Mouse (Mus musculus) intestine, postnatal 0 days (tissue): Measurements from ENCODE around the gene B4galt5. TPM values are rescaled to one million over a fixed set of nuclear protein-coding genes. Genes with fewer than 3 reads are reported as not detected.

Experiments
- ATAC-seq: fragments of 200-750 bp; cut with Nextera tagmentation; 2 replicates; pipeline ENCODE4 v1.8.0; 2017; ENCODE audit warnings: mild to moderate bottlenecking, moderate TSS enrichment, moderate library complexity
- H3K27ac ChIP-seq: fragments of 300-500 bp; sonication (generic); 2 replicates; pipeline ENCODE4 v1.5.1; 2014; ENCODE audit warnings: mild to moderate bottlenecking, low read depth, low read length, moderate library complexity
- H3K27me3 ChIP-seq: fragments of 300-500 bp; sonication (generic); replicated peaks from 2 replicates; pipeline ENCODE4 v1.6.1; 2014; ENCODE audit warnings: low read length, mixed read lengths; ENCODE audit not compliant: control insufficient read depth, insufficient read depth
- H3K36me3 ChIP-seq: fragments of 300-500 bp; sonication (generic); 2 replicates; pipeline ENCODE4 v1.6.1; 2014; ENCODE audit warnings: mild to moderate bottlenecking, moderate library complexity; ENCODE audit not compliant: control insufficient read depth, insufficient read depth
- H3K4me1 ChIP-seq: fragments of 300-500 bp; sonication (generic); replicated peaks from 2 replicates; pipeline ENCODE4 v1.6.1; 2014; ENCODE audit warnings: antibody characterized with exemption, low read length, mixed read lengths; ENCODE audit not compliant: control insufficient read depth, insufficient read depth
- H3K4me2 ChIP-seq: fragments of 300-500 bp; sonication (generic); replicated peaks from 2 replicates; pipeline ENCODE4 v1.6.1; 2014; ENCODE audit warnings: low read depth, mild to moderate bottlenecking, moderate library complexity
- H3K4me3 ChIP-seq: fragments of 300-500 bp; sonication (generic); 2 replicates; pipeline ENCODE4 v1.5.1; 2014; ENCODE audit warnings: low read depth, low read length
- H3K9ac ChIP-seq: fragments of 300-500 bp; sonication (generic); 2 replicates; pipeline ENCODE4 v1.6.1; 2014; ENCODE audit warnings: mild to moderate bottlenecking, low read depth, low read length
- H3K9me3 ChIP-seq: fragments of 300-500 bp; sonication (generic); 2 replicates; pipeline ENCODE4 v1.6.1; 2016; ENCODE audit warnings: mixed run types; ENCODE audit not compliant: control insufficient read depth
- CTCF ChIP-seq: sonication (generic); IDR thresholded peaks from 2 replicates; pipeline ENCODE4 v1.5.1; 2016; ENCODE audit warnings: low read depth, mild to moderate bottlenecking, control low read depth, antibody characterized with exemption, moderate library complexity
- WGBS: fragments of 180-500 bp; shearing (Covaris S2); extraction: QIAGEN DNeasy Blood & Tissue Kit; methylation state at CpG from one replicate; pipeline ENCODE4 v1.1.7; 2014; 5-methylcytosine and 5-hydroxymethylcytosine counted together
- polyA plus RNA-seq: library from polyadenylated mRNA; unstranded; fragments of >200 nt; fragmentation: Nextera tagmentation; extraction: Ambion mirVana; gene quantifications from 2 replicates; pipeline ENCODE4 v1.2.1, GENCODE M21; 2015

The B4galt5 gene
- polyA plus RNA-seq, 1 experiment from 2014 or later, result 26.6 TPM

DNA sequence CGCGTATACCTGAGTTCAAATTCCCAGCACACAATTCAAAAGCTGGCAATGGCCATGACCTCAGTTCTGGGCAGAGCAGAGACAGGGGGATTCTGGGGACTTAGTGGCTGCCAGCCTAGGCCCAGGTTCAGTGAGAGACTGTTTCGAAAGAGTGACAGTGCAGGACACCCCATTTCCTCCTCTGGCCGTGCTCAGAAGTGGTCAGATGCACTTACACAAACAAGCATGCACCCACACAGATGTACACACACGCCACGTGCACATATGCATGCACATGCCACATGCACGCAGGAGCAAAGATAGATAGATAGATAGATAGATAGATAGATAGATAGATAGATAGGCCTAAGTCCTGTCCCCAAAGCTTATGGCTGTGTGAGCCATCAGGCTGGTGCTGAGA lies 33.4 kb upstream of the B4galt5 start:
- no peak overlapping the region for H3K4me3 ChIP-seq
- H3K27ac ChIP-seq, result no peak overlapping the region
- H3K4me2 ChIP-seq, result no peak overlapping the region
- H3K36me3 ChIP-seq, result no peaks in the 10 kb centered on the region
- 86% methylated on average over 7 of the region's 7 CpGs for WGBS
- TF ChIP-seq CTCF, result no peak
- no peak for ATAC-seq
- peaks cover 12% of the 10 kb centered on the region; the same call in 1 of the 2 replicates for H3K4me1 ChIP-seq
- no peaks in the 10 kb centered on the region for H3K27me3 ChIP-seq
- H3K9ac ChIP-seq, result no peak overlapping the region
- no peaks in the 10 kb centered on the region for H3K9me3 ChIP-seq

DNA sequence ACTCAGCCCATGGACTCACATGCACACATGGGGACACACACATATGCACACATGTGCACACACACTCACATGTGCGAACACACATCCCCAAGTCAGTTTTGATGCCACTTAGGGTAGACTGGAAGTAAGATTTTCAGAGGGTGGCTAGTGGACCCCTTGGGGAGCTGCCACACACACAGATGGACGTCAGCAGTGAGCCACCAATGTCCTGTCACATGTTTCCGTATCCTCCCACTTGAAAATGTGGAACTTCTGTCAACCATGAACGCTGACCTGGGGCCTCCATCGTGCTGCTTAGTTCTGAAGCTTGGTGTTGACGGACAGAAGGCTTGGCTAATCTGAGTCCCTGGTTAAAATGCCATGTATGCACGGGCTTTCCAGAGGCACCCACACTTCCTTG lies 32.6 kb upstream of the B4galt5 start:
- Histone ChIP-seq H3K9me3 (no peaks in the 10 kb centered on the region), H3K4me3 (no peak overlapping the region), H3K4me1 (peaks cover 12% of the 10 kb centered on the region; the same call in 1 of the 2 replicates), H3K9ac (no peak overlapping the region), H3K27me3 (no peaks in the 10 kb centered on the region), H3K4me2 (no peak overlapping the region), H3K36me3 (no peaks in the 10 kb centered on the region), H3K27ac (no peak overlapping the region)
- 86% methylated on average over 7 of the region's 7 CpGs for WGBS
- no peak for ATAC-seq
- TF ChIP-seq CTCF, result no peak

DNA sequence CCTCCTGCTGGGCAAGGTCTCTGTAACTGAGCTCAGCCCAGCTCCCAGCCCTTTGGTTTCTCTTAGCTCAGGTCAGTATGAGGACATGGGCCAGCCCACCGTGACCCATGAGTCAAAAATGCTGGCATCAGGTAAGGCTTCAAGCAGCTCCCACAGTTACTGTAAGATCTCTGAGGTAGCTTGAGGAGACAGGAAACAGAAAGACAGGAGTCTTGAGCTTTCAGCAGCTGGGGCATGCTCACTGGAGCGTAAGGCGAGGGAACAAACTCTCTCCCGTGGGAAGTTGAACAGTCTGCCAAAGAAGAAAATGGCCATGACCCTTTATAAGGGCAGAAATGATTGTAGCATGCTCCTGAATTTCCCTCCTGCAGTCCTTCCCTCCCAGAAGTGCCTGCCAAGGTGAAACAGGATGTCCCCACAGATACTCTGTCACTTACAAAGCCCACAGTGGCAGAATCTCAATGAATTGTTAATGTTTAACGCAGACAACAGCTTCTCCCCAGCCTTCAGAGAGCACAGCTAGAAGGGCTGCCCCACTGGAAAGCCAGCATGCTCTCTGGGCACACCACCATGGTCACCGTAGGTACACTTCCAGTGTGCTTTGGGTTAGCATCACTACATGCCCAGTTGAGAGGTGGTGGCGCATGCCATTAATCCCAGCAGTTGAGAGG lies 31.8 kb upstream of the B4galt5 start:
- H3K27ac ChIP-seq, result peak overlapping the region; percentile 62; the same call in 1 of the 2 replicates
- WGBS, result 35% methylated on average over 7 of the region's 7 CpGs

DNA sequence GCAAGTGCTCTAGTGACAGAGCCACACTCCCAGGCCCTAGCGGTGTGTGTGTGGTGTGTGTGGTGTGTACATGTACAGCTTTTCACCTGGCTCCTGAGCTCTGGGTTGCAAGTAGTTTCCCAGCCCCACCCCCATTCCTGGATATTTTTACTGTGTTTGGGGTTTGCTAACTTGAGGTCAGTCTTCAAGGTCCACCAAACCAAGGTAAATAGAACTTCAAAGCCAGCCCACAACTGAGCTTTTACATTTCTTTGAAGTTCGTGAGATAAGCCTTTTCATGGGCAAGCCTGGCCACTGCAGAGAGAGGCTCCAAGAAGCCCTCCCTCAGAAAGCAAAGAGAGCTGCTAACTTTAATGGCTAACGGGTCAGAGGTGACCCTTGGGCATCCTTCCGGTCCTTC lies 30.0 kb upstream of the B4galt5 start:
- no peak for ATAC-seq
- H3K27ac ChIP-seq, result no peak overlapping the region
- H3K36me3 ChIP-seq, result no peaks in the 10 kb centered on the region
- no peak overlapping the region for H3K4me3 ChIP-seq
- peaks cover 7% of the 10 kb centered on the region; the same call in 1 of the 2 replicates for H3K4me1 ChIP-seq
- no peaks in the 10 kb centered on the region for H3K9me3 ChIP-seq
- no peak for TF ChIP-seq CTCF
- no peaks in the 10 kb centered on the region for H3K27me3 ChIP-seq
- no peak overlapping the region for H3K9ac ChIP-seq
- H3K4me2 ChIP-seq, result no peak overlapping the region
- WGBS, result 54% methylated on average over 4 of the region's 4 CpGs

More for the DNA sequence above, 31.8 kb upstream of the B4galt5 start:
- Histone ChIP-seq H3K4me1 (peaks cover 12% of the 10 kb centered on the region; the same call in 1 of the 2 replicates), H3K4me2 (0 out of 2 replicates have a peak overlapping the region, but pooled peaks have one; percentile 21), H3K27me3 (no peaks in the 10 kb centered on the region), H3K4me3 (no peak overlapping the region), H3K9me3 (no peaks in the 10 kb centered on the region), H3K36me3 (no peaks in the 10 kb centered on the region), H3K9ac (no peak overlapping the region)
- ATAC-seq, result no peak
- TF ChIP-seq CTCF, result no peak

DNA sequence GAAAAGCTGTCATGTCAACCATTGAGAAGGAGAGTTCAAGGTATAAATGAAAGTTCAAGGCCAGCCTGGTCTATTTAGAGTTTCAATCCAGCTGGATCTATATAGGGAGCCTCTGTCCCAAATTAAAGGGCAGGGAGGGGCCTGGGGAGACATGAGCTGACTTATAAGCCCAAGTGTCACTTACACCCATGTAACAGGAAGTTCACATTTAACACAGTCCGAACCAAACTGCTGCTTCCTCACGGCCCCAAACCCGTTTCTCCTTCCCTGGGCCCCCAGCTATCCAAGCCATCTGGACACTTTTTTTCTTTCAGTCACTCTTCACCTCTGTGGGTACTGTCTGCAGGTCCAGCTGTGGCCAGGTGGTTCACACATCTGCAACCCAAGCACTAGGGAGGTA lies 28.7 kb upstream of the B4galt5 start:
- no peak for ATAC-seq
- Histone ChIP-seq H3K4me1 (peaks cover 6% of the 10 kb centered on the region; the same call in 1 of the 2 replicates), H3K9me3 (no peaks in the 10 kb centered on the region), H3K27ac (no peak overlapping the region), H3K9ac (no peak overlapping the region), H3K36me3 (no peaks in the 10 kb centered on the region), H3K4me2 (no peak overlapping the region), H3K4me3 (no peak overlapping the region), H3K27me3 (no peaks in the 10 kb centered on the region)
- 41% methylated on average over 3 of the region's 3 CpGs for WGBS
- TF ChIP-seq CTCF, result no peak

DNA sequence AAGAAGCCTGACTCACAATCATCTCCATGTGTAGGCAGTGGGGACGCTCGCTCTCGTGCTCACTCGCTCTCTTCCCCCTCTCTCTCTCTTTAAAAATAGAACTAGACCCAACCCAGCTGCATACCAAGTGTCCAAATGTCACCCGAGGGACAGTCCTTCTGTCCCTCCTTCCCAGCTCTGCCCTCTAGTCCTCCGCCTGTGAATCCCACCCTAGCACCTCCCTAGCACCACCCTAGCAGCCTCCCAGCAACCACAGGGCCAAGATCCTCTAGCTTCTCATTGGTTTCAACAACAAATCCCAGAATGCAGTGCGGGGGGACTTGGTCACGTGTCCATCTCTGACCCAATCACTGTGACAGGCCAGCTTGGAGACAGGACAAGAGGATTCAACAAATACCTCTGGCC lies 27.2 kb upstream of the B4galt5 start:
- WGBS, result 76% methylated on average over 8 of the region's 8 CpGs

More for the DNA sequence above, 27.2 kb upstream of the B4galt5 start:
- H3K4me2 ChIP-seq, result no peak overlapping the region
- no peaks in the 10 kb centered on the region for H3K36me3 ChIP-seq
- H3K27me3 ChIP-seq, result no peaks in the 10 kb centered on the region
- ATAC-seq, result no peak
- no peak for TF ChIP-seq CTCF
- H3K27ac ChIP-seq, result no peak overlapping the region
- no peak overlapping the region for H3K4me3 ChIP-seq
- H3K9me3 ChIP-seq, result no peaks in the 10 kb centered on the region
- H3K9ac ChIP-seq, result no peak overlapping the region
- H3K4me1 ChIP-seq, result peaks cover 6% of the 10 kb centered on the region; the same call in 1 of the 2 replicates
